Mouse (Mus musculus): Measurements from ENCODE around the gene 0610009B22Rik.

GRCm38 (mm10) chr11:51681324-51681975 lies 7.2 kb downstream of the 0610009B22Rik start:
- TF ChIP-seq POLR2A (IDR thresholded peaks at IDR 0.05; ENCODE audit: insufficient read depth, low read length): no peak
- peak; percentile 87 for TF ChIP-seq CTCF (IDR thresholded peaks at IDR 0.05; ENCODE audit: low read depth, low read length)

Measured in ES-Bruce4 (cell line).